Comparison of ENCODE assay signal across 18 mouse cellular contexts in the genomic region with DNA sequence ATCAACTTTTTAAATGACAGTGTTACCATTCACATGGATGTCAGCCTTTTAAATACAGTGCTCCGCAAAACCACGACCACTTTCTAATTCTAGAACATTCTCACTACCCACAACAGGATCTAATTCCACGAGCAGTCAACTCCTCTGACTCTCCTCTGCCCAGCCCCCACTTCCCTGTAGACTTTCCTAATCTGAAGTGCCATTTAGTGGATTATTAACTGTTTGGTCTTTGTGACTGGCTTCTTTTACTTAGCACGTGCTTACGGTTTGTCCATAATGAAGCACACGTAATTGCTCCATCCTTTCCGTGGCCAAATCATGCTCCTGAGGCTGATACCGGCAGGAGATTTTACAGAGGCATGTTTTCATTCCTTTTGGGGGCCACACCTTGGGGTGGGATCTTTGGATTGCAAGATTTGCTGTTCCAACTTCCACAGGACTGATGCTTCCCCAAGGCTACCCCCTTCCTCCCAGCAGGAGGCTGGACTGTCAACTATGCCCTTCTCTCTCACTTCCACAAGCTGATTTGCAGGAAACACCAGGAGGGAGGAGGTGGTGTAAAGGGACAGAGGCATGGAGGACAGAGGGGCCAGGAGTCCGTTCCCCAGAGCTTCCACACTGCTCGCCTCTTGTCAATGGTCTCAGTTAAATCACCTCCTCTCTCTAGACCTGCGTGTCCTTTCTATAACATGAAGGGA. TPM values are rescaled to one million over a fixed set of nuclear protein-coding genes. Genes with fewer than 3 reads are reported as not detected.
DNase-seq lines count a peak whose midpoint lies in the region; ATAC-seq and TF ChIP-seq lines count a peak whose summit lies in the region.
"Had no signal": no experiment of that assay in that cellular context is flagged by ENCODE, and none has a peak within 500 bp of the region (broad histone marks: within the 10 kb centered on the region; RNA-seq: fewer than 3 reads in every experiment).

No protein-coding gene starts in this region.

- 0 out of 2 replicates have a peak overlapping the region, but pooled peaks have one; percentile 28 for H3K4me2 ChIP-seq in intestine, postnatal 0 days (replicated peaks; ENCODE audit: low read depth)
- no peak overlapping the region for H3K4me2 ChIP-seq in intestine, embryonic 15.5 days (replicated peaks)
- H3K4me2 ChIP-seq in lung, embryonic 16.5 days (ENCODE audit: low read depth, low read length): no peak overlapping the region
- no peak overlapping the region for H3K4me2 ChIP-seq in midbrain, embryonic 11.5 days
- H3K4me2 ChIP-seq: hindbrain, embryonic 12.5 days; liver, embryonic 11.5 days; lung, embryonic 15.5 days; neural tube, embryonic 13.5 days had no signal

- H3K4me3 ChIP-seq in gastrocnemius, adult 2 months: no peak overlapping the region
- H3K4me3 ChIP-seq in intestine, postnatal 0 days (ENCODE audit: low read depth, low read length): no peak overlapping the region; the same call in 1 of the 2 replicates
- no peak overlapping the region for H3K4me3 ChIP-seq in intestine, embryonic 15.5 days (replicated peaks)
- no peak overlapping the region for H3K4me3 ChIP-seq in lung, embryonic 16.5 days (ENCODE audit: low read length)
- no peak overlapping the region for H3K4me3 ChIP-seq in lung, adult 2 months (replicated peaks; ENCODE audit: extremely low read depth, low read depth, low read length)
- H3K4me3 ChIP-seq in macrophage (ENCODE audit: inconsistent target): no peak overlapping the region
- no peak overlapping the region for H3K4me3 ChIP-seq in midbrain, embryonic 11.5 days (ENCODE audit: low read depth, low read length)
- H3K4me3 ChIP-seq: hindbrain, embryonic 12.5 days; lung, embryonic 15.5 days; neural tube, embryonic 13.5 days had no signal

- intact Hi-C loops in gastrocnemius, adult 2 months (cut with DNase I): no loop called here

- no peaks in the 10 kb centered on the region for H3K27me3 ChIP-seq in intestine, postnatal 0 days (replicated peaks; ENCODE audit: control insufficient read depth, insufficient read depth, low read length)
- no peaks in the 10 kb centered on the region for H3K27me3 ChIP-seq in intestine, embryonic 15.5 days (replicated peaks)
- no peaks in the 10 kb centered on the region for H3K27me3 ChIP-seq in lung, embryonic 16.5 days (ENCODE audit: control insufficient read depth, insufficient read depth, low read depth, low read length)
- no peaks in the 10 kb centered on the region for H3K27me3 ChIP-seq in midbrain, embryonic 11.5 days (ENCODE audit: control insufficient read depth, insufficient read depth, low read length)
- H3K27me3 ChIP-seq: hindbrain, embryonic 12.5 days; lung, embryonic 15.5 days; neural tube, embryonic 13.5 days had no signal

- no peak overlapping the region for H3K9ac ChIP-seq in intestine, postnatal 0 days (ENCODE audit: low read depth, low read length)
- H3K9ac ChIP-seq in intestine, embryonic 15.5 days: no peak overlapping the region
- H3K9ac ChIP-seq in lung, embryonic 16.5 days (ENCODE audit: low read length): no peak overlapping the region
- no peak overlapping the region for H3K9ac ChIP-seq in midbrain, embryonic 11.5 days (ENCODE audit: low read length)
- H3K9ac ChIP-seq: hindbrain, embryonic 12.5 days; lung, embryonic 15.5 days; neural tube, embryonic 13.5 days had no signal

- H3K36me3 ChIP-seq in intestine, postnatal 0 days (ENCODE audit: control insufficient read depth, insufficient read depth): no peaks in the 10 kb centered on the region; the same call in 1 of the 2 replicates
- H3K36me3 ChIP-seq in intestine, embryonic 15.5 days: no peaks in the 10 kb centered on the region
- peaks cover 6% of the 10 kb centered on the region; the same call in 1 of the 2 replicates for H3K36me3 ChIP-seq in lung, embryonic 16.5 days (ENCODE audit: control insufficient read depth, insufficient read depth, low read length)
- peaks cover 69% of the 10 kb centered on the region for H3K36me3 ChIP-seq in macrophage (ENCODE audit: inconsistent target)
- no peaks in the 10 kb centered on the region for H3K36me3 ChIP-seq in midbrain, embryonic 11.5 days (ENCODE audit: control insufficient read depth, insufficient read depth, low read length)

- DNase-seq in gastrocnemius, adult 2 months: no peak
- DNase-seq in gastrocnemius, adult 18-20 months (ENCODE audit: low spot score): no peak
- no peak for DNase-seq in lung, adult 2 months
- DNase-seq in midbrain, embryonic 11.5 days (ENCODE audit: low spot score, missing footprints): no peak
- DNase-seq: right cerebral cortex, postnatal 25 days; thymus, postnatal 36 days had no signal

- H3K27ac ChIP-seq in gastrocnemius, adult 2 months: peak overlapping the region; percentile 79
- peak overlapping the region; percentile 16; the same call in 1 of the 2 replicates for H3K27ac ChIP-seq in intestine, postnatal 0 days (ENCODE audit: low read depth, low read length)
- H3K27ac ChIP-seq in intestine, embryonic 15.5 days: no peak overlapping the region
- peak overlapping the region; percentile 62 for H3K27ac ChIP-seq in lung, embryonic 16.5 days (ENCODE audit: low read length)
- H3K27ac ChIP-seq in macrophage: 0 out of 2 replicates have a peak overlapping the region, but pooled peaks have one; percentile 5
- H3K27ac ChIP-seq in midbrain, embryonic 11.5 days (ENCODE audit: low read depth, low read length): no peak overlapping the region
- H3K27ac ChIP-seq: hindbrain, embryonic 12.5 days; neural tube, embryonic 13.5 days had no signal

- no peaks in the 10 kb centered on the region for H3K9me3 ChIP-seq in intestine, postnatal 0 days (ENCODE audit: control insufficient read depth)
- H3K9me3 ChIP-seq in intestine, embryonic 15.5 days: no peaks in the 10 kb centered on the region
- H3K9me3 ChIP-seq in lung, embryonic 16.5 days (ENCODE audit: control insufficient read depth, low read length): 0 out of 2 replicates have a peak, but pooled peaks cover 2% of the 10 kb centered on the region
- H3K9me3 ChIP-seq in midbrain, embryonic 11.5 days (ENCODE audit: control insufficient read depth, low read length): no peaks in the 10 kb centered on the region
- H3K9me3 ChIP-seq: hindbrain, embryonic 12.5 days; lung, embryonic 15.5 days; neural tube, embryonic 13.5 days had no signal

- H3K79me2 ChIP-seq in macrophage (ENCODE audit: inconsistent target): peaks cover 88% of the 10 kb centered on the region

- TF ChIP-seq CTCF in gastrocnemius, adult 2 months (IDR thresholded peaks at IDR 0.05): no peak
- TF ChIP-seq CTCF in intestine, postnatal 0 days (IDR thresholded peaks at IDR 0.05; ENCODE audit: low read depth): no peak
- no peak for TF ChIP-seq CTCF in lung, adult 2 months (IDR thresholded peaks at IDR 0.05; ENCODE audit: insufficient read depth, low read length)

- whole genome bisulfite sequencing in intestine, postnatal 0 days: 68% methylated on average over 11 of the region's 11 CpGs
- 85% methylated on average over 11 of the region's 11 CpGs for WGBS in intestine, embryonic 15.5 days
- 75% methylated on average over 11 of the region's 11 CpGs for WGBS in lung, embryonic 16.5 days
- 75% methylated on average over 11 of the region's 11 CpGs for WGBS in lung, adult 2 months
- 76% methylated on average over 10 of the region's 11 CpGs for WGBS in macrophage (ENCODE audit: missing documents)
- 90% methylated on average over 11 of the region's 11 CpGs for WGBS in midbrain, embryonic 11.5 days

- no peak for TF ChIP-seq POLR2A in lung, adult 2 months (IDR thresholded peaks at IDR 0.05; ENCODE audit: borderline replicate concordance, extremely low read depth, low read depth, low read length)

- no peak for ATAC-seq in intestine, postnatal 0 days
- ATAC-seq in intestine, embryonic 15.5 days: no peak
- no peak for ATAC-seq in lung, embryonic 16.5 days (ENCODE audit: low read depth)
- no peak for ATAC-seq in midbrain, embryonic 11.5 days (ENCODE audit: low FRiP score)
- ATAC-seq: activated CD4-positive, CD25-positive, alpha-beta regulatory T cell, adult 4 months; forebrain, embryonic 16.5 days; intestine, embryonic 16.5 days; midbrain, embryonic 16.5 days had no signal

- 0 out of 2 replicates have a peak, but pooled peaks cover 6% of the 10 kb centered on the region for H3K4me1 ChIP-seq in intestine, postnatal 0 days (replicated peaks; ENCODE audit: control insufficient read depth, insufficient read depth, low read length)
- peaks cover 4% of the 10 kb centered on the region; the same call in 1 of the 2 replicates for H3K4me1 ChIP-seq in intestine, embryonic 15.5 days (replicated peaks)
- peaks cover 14% of the 10 kb centered on the region; the same call in 1 of the 2 replicates for H3K4me1 ChIP-seq in lung, embryonic 16.5 days (replicated peaks; ENCODE audit: control insufficient read depth, insufficient read depth, low read length)
- H3K4me1 ChIP-seq in lung, adult 2 months (ENCODE audit: control insufficient read depth, insufficient read depth, low read length): peaks cover 14% of the 10 kb centered on the region
- H3K4me1 ChIP-seq in midbrain, embryonic 11.5 days (ENCODE audit: control insufficient read depth, insufficient read depth, low read length): peaks cover 3% of the 10 kb centered on the region; the same call in 1 of the 2 replicates

RNA-seq across cellular contexts. Expression of a gene that starts 16.8 kb away (rescaled TPM):
- 10 to 100 TPM; 21.1 to 30.2 TPM for total RNA-seq in gastrocnemius, adult 2 months (2021)
- total RNA-seq in gastrocnemius, adult 18-20 months (2021): 10 to 100 TPM; 24.5 to 25.9 TPM
- polyA plus RNA-seq in intestine, postnatal 0 days (2015; fragmentation: Nextera tagmentation; extraction: Ambion mirVana): 1,340 and 1,424 TPM in 2 replicates
- 81.0 and 84.1 TPM in 2 replicates for polyA plus RNA-seq in intestine, embryonic 15.5 days (2015; fragmentation: Nextera tagmentation; extraction: Ambion mirVana)
- 139 and 142 TPM in 2 replicates for polyA plus RNA-seq in lung, embryonic 16.5 days (2015; fragmentation: Nextera tagmentation; extraction: Ambion mirVana)
- 106 and 153 TPM in 2 replicates for polyA plus RNA-seq in lung, adult 2 months (2012; rRNA removed)
- 100 to 1,000 TPM in 25 of 26 experiments, 10 to 100 TPM in 1; 88.6 to 854 (median 496) TPM for total RNA-seq in macrophage (2018; cell fraction: chromatin; rRNA removed)
- total RNA-seq in macrophage (2018; cell fraction: cytosol; rRNA removed): 1,000 to 10,000 TPM; 1,640 to 2,709 (median 2,101) TPM
- total RNA-seq in macrophage (2018; cell fraction: nucleus; rRNA removed): 1,000 to 10,000 TPM in 25 of 26 experiments, 100 to 1,000 TPM in 1; 456 to 3,671 (median 2,465) TPM
- polyA plus RNA-seq in macrophage (2018): 1,992 to 3,134 TPM (median 2,166 TPM) in 3 replicates
- 61.3 and 63.6 TPM in 2 replicates for polyA plus RNA-seq in midbrain, embryonic 11.5 days (2014; fragmentation: Nextera tagmentation; extraction: Ambion mirVana)

RNA-seq across cellular contexts. Expression of a gene that starts 46.2 kb away (rescaled TPM):
- 10 to 100 TPM; 30.0 to 31.2 TPM for total RNA-seq in gastrocnemius, adult 2 months (2021)
- 10 to 100 TPM; 29.5 to 31.3 TPM for total RNA-seq in gastrocnemius, adult 18-20 months (2021)
- polyA plus RNA-seq in intestine, postnatal 0 days (2015; fragmentation: Nextera tagmentation; extraction: Ambion mirVana): 36.1 and 36.7 TPM in 2 replicates
- 30.0 and 33.1 TPM in 2 replicates for polyA plus RNA-seq in intestine, embryonic 15.5 days (2015; fragmentation: Nextera tagmentation; extraction: Ambion mirVana)
- 34.2 and 35.5 TPM in 2 replicates for polyA plus RNA-seq in lung, embryonic 16.5 days (2015; fragmentation: Nextera tagmentation; extraction: Ambion mirVana)
- polyA plus RNA-seq in lung, adult 2 months (2012; rRNA removed): 10.0 and 11.9 TPM in 2 replicates
- 10 to 100 TPM; 22.0 to 67.7 (median 45.9) TPM for total RNA-seq in macrophage (2018; cell fraction: chromatin; rRNA removed)
- total RNA-seq in macrophage (2018; cell fraction: cytosol; rRNA removed): 10 to 100 TPM; 16.6 to 31.3 (median 26.2) TPM
- 10 to 100 TPM; 19.4 to 41.1 (median 29.3) TPM for total RNA-seq in macrophage (2018; cell fraction: nucleus; rRNA removed)
- polyA plus RNA-seq in macrophage (2018): 27.9 to 40.8 TPM (median 29.5 TPM) in 3 replicates
- polyA plus RNA-seq in midbrain, embryonic 11.5 days (2014; fragmentation: Nextera tagmentation; extraction: Ambion mirVana): 31.6 and 32.9 TPM in 2 replicates

Comparison
In these comparisons a context has a peak if more than half of its experiments do, and no peak if none do; other contexts are left out.
1. H3K27ac ChIP-seq: peak in gastrocnemius, adult 2 months (single experiment), intestine, postnatal 0 days (single experiment), lung, embryonic 16.5 days (single experiment) and macrophage (single experiment); none in intestine, embryonic 15.5 days (single experiment) and midbrain, embryonic 11.5 days (single experiment).